Comparison of ENCODE assay signal across 9 mouse cellular contexts in the genomic region with DNA sequence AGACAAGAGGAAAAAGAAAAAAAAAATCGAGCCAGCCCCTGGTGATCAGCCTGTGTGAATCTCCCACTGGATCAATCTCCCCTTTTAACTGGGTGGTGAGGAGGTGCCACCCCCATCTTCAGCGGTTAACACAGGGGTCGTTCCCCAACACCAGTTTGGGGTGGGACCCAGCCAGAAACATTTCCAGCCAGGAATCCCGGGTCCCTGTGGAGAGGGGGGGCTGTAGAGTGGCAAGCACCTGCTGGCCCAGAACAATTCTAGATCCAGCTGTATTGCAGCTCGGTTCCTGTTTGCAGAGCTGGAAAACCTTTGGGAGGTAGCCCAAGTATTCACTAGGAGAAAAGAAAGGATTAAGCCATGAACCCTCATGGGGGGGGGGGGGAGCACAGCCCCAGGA. TPM values are rescaled to one million over a fixed set of nuclear protein-coding genes. Genes with fewer than 3 reads are reported as not detected.
DNase-seq lines count a peak whose midpoint lies in the region; ATAC-seq lines count a peak whose summit lies in the region.
"Had no signal": no experiment of that assay in that cellular context is flagged by ENCODE, and none has a peak within 500 bp of the region (broad histone marks: within the 10 kb centered on the region; RNA-seq: fewer than 3 reads in every experiment).

No protein-coding gene starts in this region.

- no peak overlapping the region for H3K27ac ChIP-seq in lung, embryonic 15.5 days
- H3K27ac ChIP-seq in limb, embryonic 13.5 days = no peak overlapping the region
- H3K27ac ChIP-seq in stomach, embryonic 14.5 days (ENCODE audit: low read length) = no peak overlapping the region

- H3K27me3 ChIP-seq in lung, embryonic 15.5 days = no peaks in the 10 kb centered on the region
- no peaks in the 10 kb centered on the region for H3K27me3 ChIP-seq in limb, embryonic 13.5 days
- no peaks in the 10 kb centered on the region for H3K27me3 ChIP-seq in stomach, embryonic 14.5 days (ENCODE audit: control insufficient read depth, insufficient read depth, low read length)

- no peaks in the 10 kb centered on the region for H3K36me3 ChIP-seq in lung, embryonic 15.5 days
- H3K36me3 ChIP-seq in limb, embryonic 13.5 days = no peaks in the 10 kb centered on the region
- no peaks in the 10 kb centered on the region for H3K36me3 ChIP-seq in stomach, embryonic 14.5 days (ENCODE audit: control insufficient read depth, insufficient read depth, low read length)

- peak overlapping the region; percentile 82 for H3K4me2 ChIP-seq in lung, embryonic 15.5 days
- H3K4me2 ChIP-seq in limb, embryonic 13.5 days (replicated peaks) = peak overlapping the region; percentile 91
- peak overlapping the region; percentile 96 for H3K4me2 ChIP-seq in stomach, embryonic 14.5 days (replicated peaks; ENCODE audit: low read depth, low read length)

- DNase-seq in cerebellum, adult 9-11 months = peak; percentile 64
- no peak for DNase-seq in cerebellum, adult 8-10 months
- no peak for DNase-seq in lung, postnatal 25 days (ENCODE audit: low spot score)
- DNase-seq in right cerebral cortex, adult 18-20 months = no peak
- no peak for DNase-seq in urinary bladder, postnatal 10 days (ENCODE audit: low spot score)
- DNase-seq: B cell, adult 2 months had no signal

- no peak overlapping the region for H3K9ac ChIP-seq in lung, embryonic 15.5 days
- peak overlapping the region; percentile 95 for H3K9ac ChIP-seq in limb, embryonic 13.5 days
- no peak overlapping the region for H3K9ac ChIP-seq in stomach, embryonic 14.5 days (replicated peaks; ENCODE audit: low read depth, low read length)

- peak overlapping the region; percentile 77; the same call in 1 of the 2 replicates for H3K4me3 ChIP-seq in lung, embryonic 15.5 days
- peak overlapping the region; percentile 94 for H3K4me3 ChIP-seq in limb, embryonic 13.5 days
- peak overlapping the region; percentile 82; the same call in 1 of the 2 replicates for H3K4me3 ChIP-seq in stomach, embryonic 14.5 days (ENCODE audit: low read depth, low read length)

- H3K4me1 ChIP-seq in lung, embryonic 15.5 days = peaks cover 77% of the 10 kb centered on the region
- peaks cover 73% of the 10 kb centered on the region for H3K4me1 ChIP-seq in limb, embryonic 13.5 days
- H3K4me1 ChIP-seq in stomach, embryonic 14.5 days (ENCODE audit: control insufficient read depth, insufficient read depth, low read length) = peaks cover 59% of the 10 kb centered on the region

- 30% methylated on average over 5 of the region's 5 CpGs for WGBS in lung, embryonic 15.5 days
- WGBS in limb, embryonic 13.5 days = 34% methylated on average over 5 of the region's 5 CpGs
- 36% methylated on average over 5 of the region's 5 CpGs for WGBS in stomach, embryonic 14.5 days

- ATAC-seq in lung, embryonic 15.5 days (ENCODE audit: borderline replicate concordance, extremely low read depth, low FRiP score, low TSS enrichment) = no peak
- no peak for ATAC-seq in limb, embryonic 13.5 days (ENCODE audit: low FRiP score, low read depth)
- ATAC-seq in stomach, embryonic 14.5 days (ENCODE audit: insufficient number of reproducible peaks, insufficient read depth, low FRiP score, low read depth) = no peak

- H3K9me3 ChIP-seq in lung, embryonic 15.5 days = no peaks in the 10 kb centered on the region
- H3K9me3 ChIP-seq in limb, embryonic 13.5 days = no peaks in the 10 kb centered on the region
- no peaks in the 10 kb centered on the region for H3K9me3 ChIP-seq in stomach, embryonic 14.5 days (ENCODE audit: control insufficient read depth, low read depth, low read length)

RNA-seq across cellular contexts. Expression of a gene that starts 2.7 kb away (rescaled TPM):
- 28.7 and 30.5 TPM in 2 replicates for polyA plus RNA-seq in lung, embryonic 15.5 days (2015; fragmentation: Nextera tagmentation; extraction: Ambion mirVana)
- 33.9 and 34.9 TPM in 2 replicates for polyA plus RNA-seq in limb, embryonic 13.5 days (2015; fragmentation: Nextera tagmentation; extraction: Ambion mirVana)
- 32.7 and 33.4 TPM in 2 replicates for polyA plus RNA-seq in stomach, embryonic 14.5 days (2014; fragmentation: Nextera tagmentation; extraction: Ambion mirVana)
